Mouse (Mus musculus) cerebellum, adult 2 months (tissue): ENCODE results near the gene Dlx3. TPM values are rescaled to one million over a fixed set of nuclear protein-coding genes. Genes with fewer than 3 reads are reported as not detected.
A peak's percentile ranks its signal among the peaks of the same experiment; 100 is the strongest.

Experiments
- DNase-seq, 2 experiments: peaks; one replicate each; pipeline ENCODE4 v3.0.0; 2021
- H3K27ac ChIP-seq: fragments of 200-500 bp; 2 replicates; pipeline ENCODE4 v1.5.1; 2012; ENCODE audit warnings: low read length, control low read depth, inconsistent platforms; ENCODE audit not compliant: insufficient read depth
- H3K27me3 ChIP-seq: fragments of 200-500 bp; 2 replicates; pipeline ENCODE4 v1.6.1; 2012; ENCODE audit warnings: inconsistent platforms, mild to moderate bottlenecking, low read length, moderate library complexity; ENCODE audit not compliant: control insufficient read depth, insufficient read depth
- H3K4me1 ChIP-seq: fragments of 200-500 bp; 2 replicates; pipeline ENCODE4 v1.6.1; 2011; ENCODE audit warnings: low read length; ENCODE audit not compliant: control insufficient read depth, insufficient read depth
- H3K4me3 ChIP-seq: fragments of 200-500 bp; replicated peaks from 2 replicates; pipeline ENCODE3; 2011; ENCODE audit warnings: mild to moderate bottlenecking, low read depth, low read length, control low read depth; ENCODE audit not compliant: insufficient read depth
- CTCF ChIP-seq: fragments of 200-500 bp; IDR thresholded peaks from 2 replicates; pipeline ENCODE4 v1.5.1; 2011; ENCODE audit warnings: low read depth, mild to moderate bottlenecking, control low read depth, low read length, moderate library complexity, borderline replicate concordance; ENCODE audit not compliant: insufficient read depth
- POLR2A ChIP-seq: fragments of 200-500 bp; IDR thresholded peaks from 2 replicates; pipeline ENCODE4 v1.6.1; 2011; ENCODE audit warnings: low read length, control low read depth, borderline replicate concordance; ENCODE audit not compliant: insufficient read depth
- WGBS: fragments of 180-500 bp; shearing (Covaris S2); methylation state at CpG from one replicate; pipeline ENCODE4 v1.1.7; 2018; 5-methylcytosine and 5-hydroxymethylcytosine counted together
- polyA plus RNA-seq: library from polyadenylated mRNA; depleted of rRNA; stranded (reverse); fragments of >200 nt; gene quantifications from 2 replicates; pipeline ENCODE4 v1.2.3, GENCODE M21; 2012

Gene Dlx3
- polyA plus RNA-seq, 1 experiment = 0.38 TPM

DNA sequence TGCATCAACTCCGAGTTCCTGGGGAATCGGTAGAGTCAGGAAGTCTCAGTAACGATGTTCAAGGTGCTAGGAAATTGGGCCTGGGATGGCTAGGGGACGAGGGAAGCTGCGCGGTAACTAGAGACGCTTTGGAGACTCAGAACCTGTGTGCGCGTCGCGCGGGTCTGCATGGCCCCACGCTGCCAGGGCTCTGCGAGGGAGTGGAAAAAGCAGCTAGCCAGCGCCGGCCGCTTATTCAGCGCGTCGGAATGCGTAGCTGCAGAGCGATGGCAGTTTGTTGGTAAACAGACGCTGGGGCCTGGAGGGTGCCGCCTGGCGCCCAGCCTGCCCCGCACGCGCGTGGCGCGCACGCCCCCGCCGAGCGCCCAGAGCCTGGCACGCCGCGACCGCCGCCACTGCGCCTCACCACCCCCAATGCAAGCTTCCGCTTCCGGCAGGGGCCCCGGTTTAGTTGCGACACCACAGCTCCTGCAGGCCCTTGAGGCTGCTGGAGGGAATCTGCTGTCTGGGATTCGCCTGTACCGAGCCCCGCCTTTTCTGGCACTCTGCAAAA is 26.0 kb downstream of the Dlx3 start, which contains the start of gene Dlx4:
Gene Dlx4, minus strand, starts transcription at position 413 of the 553 bp plus-strand sequence.
- Histone ChIP-seq H3K27ac (no peak within 1 kb of the TSS), H3K4me1 (no peaks in the 10 kb centered on the region; the same call in 1 of the 2 replicates), H3K27me3 (peaks cover 10% of the 10 kb centered on the region; the same call in 1 of the 2 replicates), H3K4me3 (no peak within 1 kb of the TSS)
- peak; percentile 16 to 23 for DNase-seq
- no peak for TF ChIP-seq POLR2A
- no peak for TF ChIP-seq CTCF
- WGBS = 2% methylated on average over 48 of the region's 48 CpGs

DNA sequence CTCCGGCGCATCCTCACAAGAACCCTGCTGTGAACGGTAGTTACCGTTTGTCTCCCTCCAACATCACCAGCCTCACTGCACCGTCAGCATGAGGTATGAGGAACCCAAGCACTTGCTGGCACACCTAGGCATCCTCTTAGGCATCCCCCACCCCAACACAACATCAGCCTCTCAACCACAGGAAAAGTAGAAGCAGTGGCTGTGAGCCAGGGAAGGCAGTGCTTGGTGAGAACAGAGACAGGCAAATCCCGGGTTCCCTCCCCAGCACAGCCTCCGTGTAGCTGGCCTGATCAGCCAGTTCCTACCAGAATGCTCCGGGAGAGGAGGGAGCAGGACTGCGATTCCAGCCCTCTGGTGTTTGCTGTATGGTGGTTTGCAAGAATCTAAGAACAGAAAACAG is 28.8 kb downstream of the Dlx3 start:
- Histone ChIP-seq H3K27me3 (peaks cover 9% of the 10 kb centered on the region; the same call in 1 of the 2 replicates), H3K27ac (no peak overlapping the region), H3K4me1 (no peaks in the 10 kb centered on the region; the same call in 1 of the 2 replicates), H3K4me3 (no peak overlapping the region)
- DNase-seq = no peak
- TF ChIP-seq CTCF (no peak), POLR2A (no peak)
- WGBS = 7% methylated on average over 9 of the region's 9 CpGs

DNA sequence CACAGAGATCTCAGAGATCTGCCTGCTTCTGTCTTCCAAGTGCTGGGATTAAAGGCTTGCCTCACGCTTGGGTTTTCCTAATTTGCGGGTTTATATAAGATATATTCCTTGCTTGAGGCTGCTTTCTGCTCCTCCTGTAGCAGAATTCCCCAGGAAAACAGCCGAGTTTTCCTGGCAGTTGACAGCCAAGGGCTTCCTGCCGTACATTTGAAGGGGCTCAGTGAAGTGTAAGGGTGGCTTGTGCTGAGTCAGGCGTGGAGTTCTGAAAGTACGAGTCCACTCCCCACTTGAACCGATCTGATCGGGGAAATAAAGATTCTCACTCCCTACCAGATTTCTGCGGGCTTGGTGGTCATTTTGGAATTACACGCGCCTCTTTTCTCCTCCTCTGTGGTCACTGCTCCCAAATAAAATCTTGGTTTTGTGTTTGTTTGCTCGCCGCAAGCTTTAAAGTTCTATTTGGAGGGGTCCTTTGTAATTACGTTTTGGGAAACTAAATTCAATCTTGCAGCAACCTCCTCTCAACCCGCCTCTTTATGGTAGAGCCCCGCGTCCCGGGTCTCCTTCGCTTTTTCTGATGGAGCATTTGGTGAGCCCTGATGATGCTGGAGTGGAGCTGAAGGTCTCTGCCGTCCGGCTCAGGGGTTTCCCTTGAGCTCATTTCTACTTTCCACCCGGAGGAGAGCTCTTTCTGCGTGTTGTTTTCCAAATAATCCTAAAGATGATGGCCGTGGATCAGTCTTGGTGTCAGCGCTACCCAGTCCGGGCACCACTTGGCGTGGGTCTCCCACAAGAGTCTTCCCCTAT is 29.7 kb downstream of the Dlx3 start:
- H3K4me3 ChIP-seq = no peak overlapping the region
- TF ChIP-seq POLR2A = no peak
- no peak for TF ChIP-seq CTCF
- H3K4me1 ChIP-seq = no peaks in the 10 kb centered on the region; the same call in 1 of the 2 replicates
- DNase-seq = peak in 1 of 2 experiments; percentile 10
- 3% methylated on average over 27 of the region's 27 CpGs for whole genome bisulfite sequencing
- no peak overlapping the region for H3K27ac ChIP-seq
- peaks cover 9% of the 10 kb centered on the region; the same call in 1 of the 2 replicates for H3K27me3 ChIP-seq

DNA sequence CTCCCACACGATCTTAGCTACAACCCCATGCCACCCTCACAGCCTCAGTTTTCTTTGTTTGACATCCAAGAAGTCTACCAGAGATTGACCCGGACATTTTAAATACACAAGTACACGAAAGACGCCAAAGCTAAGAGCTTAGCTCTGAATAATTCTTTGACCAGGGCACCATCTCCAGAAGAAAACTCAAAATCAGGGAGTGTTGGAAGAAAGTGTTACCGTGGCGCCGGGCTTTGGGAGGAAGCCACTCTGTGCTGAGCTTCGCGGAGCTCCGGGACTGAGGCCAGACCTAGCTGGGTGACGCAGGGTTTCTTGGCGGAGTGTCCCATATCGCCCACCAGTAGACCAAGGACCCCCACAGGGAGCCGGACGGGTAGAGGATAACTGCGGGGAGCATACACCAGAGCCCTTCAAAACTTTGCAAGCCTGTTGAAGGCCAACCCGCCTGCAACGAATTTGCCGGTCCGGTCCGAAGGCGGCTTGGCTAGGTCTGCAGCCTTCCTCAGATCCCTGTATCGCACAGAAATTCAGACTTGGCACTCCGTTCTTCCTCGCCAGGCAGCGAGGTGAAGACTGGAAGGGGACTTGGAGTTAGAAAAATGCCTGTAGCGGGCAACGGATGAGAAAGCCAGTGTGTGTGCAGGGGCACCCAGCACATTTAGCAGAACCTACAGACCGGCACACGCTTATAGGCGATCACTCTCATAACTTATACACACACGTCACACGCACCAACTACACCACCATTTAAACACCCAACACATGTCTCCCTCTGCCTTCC is 30.5 kb downstream of the Dlx3 start:
- H3K27ac ChIP-seq = no peak overlapping the region
- H3K4me3 ChIP-seq = no peak overlapping the region
- TF ChIP-seq CTCF (no peak), POLR2A (no peak)
- H3K27me3 ChIP-seq = peaks cover 6% of the 10 kb centered on the region; the same call in 1 of the 2 replicates
- WGBS = 4% methylated on average over 33 of the region's 33 CpGs
- no peaks in the 10 kb centered on the region for H3K4me1 ChIP-seq
- peak; percentile 19 to 36 for DNase-seq

DNA sequence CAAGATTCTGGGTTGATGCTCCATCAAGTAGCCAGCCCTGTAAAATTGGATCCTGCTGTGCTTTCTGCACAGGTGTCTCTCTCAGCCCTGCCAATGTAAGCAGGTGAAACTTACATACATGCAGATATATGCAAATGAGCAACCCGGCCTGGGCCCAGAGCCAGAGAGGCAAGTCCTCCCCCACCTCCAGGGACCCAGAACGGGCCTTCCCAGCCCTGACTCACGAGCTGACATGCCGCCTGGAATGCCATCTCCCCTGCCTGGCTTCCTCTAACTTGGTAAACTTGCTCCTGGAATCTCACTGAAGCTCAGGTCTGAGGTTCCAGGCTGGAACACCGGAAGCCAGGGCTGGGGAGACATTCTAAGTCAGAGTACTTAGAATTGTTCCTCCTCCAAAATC is 33.2 kb downstream of the Dlx3 start:
- no peak for TF ChIP-seq POLR2A
- TF ChIP-seq CTCF = no peak
- no peak overlapping the region for H3K27ac ChIP-seq
- DNase-seq = no peak
- no peaks in the 10 kb centered on the region for H3K4me1 ChIP-seq
- WGBS = 55% methylated on average over 5 of the region's 5 CpGs
- H3K27me3 ChIP-seq = peaks cover 6% of the 10 kb centered on the region; the same call in 1 of the 2 replicates
- no peak overlapping the region for H3K4me3 ChIP-seq

DNA sequence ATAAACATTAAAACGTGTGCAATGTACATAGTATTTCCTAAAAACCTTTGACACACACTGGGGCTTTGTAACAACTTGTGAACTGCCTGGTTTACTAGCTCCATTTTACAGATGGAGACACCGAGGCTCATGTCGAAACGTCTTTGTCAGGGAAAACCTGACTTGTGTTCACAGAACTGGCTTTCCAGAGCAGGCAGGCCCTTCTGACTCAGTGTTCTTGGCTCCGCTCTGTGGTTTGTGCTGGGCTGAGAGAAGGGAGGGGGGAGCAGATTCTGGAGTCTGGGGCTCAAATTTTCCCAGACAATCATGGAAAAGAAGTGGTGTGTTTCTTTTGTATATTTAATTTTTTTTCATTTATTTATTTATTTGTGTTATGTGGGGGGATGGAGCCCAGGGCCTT is 33.8 kb downstream of the Dlx3 start:
- 85% methylated on average over 5 of the region's 5 CpGs for WGBS
- Histone ChIP-seq H3K27ac (no peak overlapping the region), H3K4me3 (no peak overlapping the region), H3K4me1 (no peaks in the 10 kb centered on the region), H3K27me3 (peaks cover 6% of the 10 kb centered on the region; the same call in 1 of the 2 replicates)
- DNase-seq = no peak
- TF ChIP-seq CTCF (no peak), POLR2A (no peak)

DNA sequence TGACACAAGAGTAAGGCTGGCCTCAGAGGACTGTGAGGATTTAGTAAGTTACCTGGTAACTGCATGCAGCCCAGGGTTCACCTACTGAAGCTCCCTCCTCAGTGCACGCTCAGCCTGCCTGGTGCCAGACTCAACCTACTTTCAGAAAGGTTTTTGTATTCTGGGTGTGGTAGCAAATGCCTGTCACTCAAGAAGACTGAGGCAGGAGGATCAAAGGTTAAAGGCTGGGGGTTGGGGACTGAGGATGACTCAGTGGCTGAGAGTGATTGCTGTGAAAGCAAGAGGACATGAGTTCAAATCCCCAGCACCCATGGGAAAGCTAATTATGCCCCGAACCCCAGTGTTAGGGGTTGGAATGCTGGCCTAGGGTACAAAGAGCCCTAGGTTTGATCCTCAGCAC is 35.6 kb downstream of the Dlx3 start:
- WGBS = 96% methylated on average over 2 of the region's 2 CpGs
- no peak for DNase-seq
- TF ChIP-seq CTCF (no peak), POLR2A (no peak)
- Histone ChIP-seq H3K27me3 (peaks cover 3% of the 10 kb centered on the region; the same call in 1 of the 2 replicates), H3K4me3 (no peak overlapping the region), H3K4me1 (no peaks in the 10 kb centered on the region), H3K27ac (no peak overlapping the region)
